Mouse (Mus musculus) right cerebral cortex, postnatal 10 days (tissue): Measurements from ENCODE around the gene Psmb6.
"Not testable (repeated sequence)": the region's sequence is repeated elsewhere in the genome, so short reads cannot be mapped to it uniquely, and the experiment has no call there.

Experiments
- DNase-seq, 2 experiments: peaks; one replicate each; pipeline ENCODE4 v3.0.0; 2021; ENCODE audit warnings: low spot score in 2 of 2

Psmb6 gene

GRCm38 (mm10) chr11:70523306-70523989 lies 1.7 kb upstream of the Psmb6 start:
- DNase-seq, result not testable (repeated sequence)

- no peak for DNase-seq
Measured at GRCm38 (mm10) chr11:70524782-70525181, 385 bp upstream of the Psmb6 start.

GRCm38 (mm10) chr11:70525726-70526125 lies 559 bp downstream of the Psmb6 start:
- no peak for DNase-seq

- DNase-seq, result no peak
Measured at GRCm38 (mm10) chr11:70526211-70526610, 1.0 kb downstream of the Psmb6 start.

- no peak for DNase-seq
Measured at GRCm38 (mm10) chr11:70528610-70529009, 3.4 kb downstream of the Psmb6 start.

- DNase-seq, result not testable (repeated sequence)
Measured at GRCm38 (mm10) chr11:70531065-70531464, 5.9 kb downstream of the Psmb6 start.

- DNase-seq, result no peak
Measured at GRCm38 (mm10) chr11:70532839-70533238, 7.7 kb downstream of the Psmb6 start, which contains the start of gene Gm40193. Gm40193 (minus strand) TSS chr11:70532939.

- DNase-seq, result no peak
Measured at GRCm38 (mm10) chr11:70539423-70539822, 14.3 kb downstream of the Psmb6 start.

GRCm38 (mm10) chr11:70539877-70540587 lies 14.9 kb downstream of the Psmb6 start, which contains the start of gene Pld2:
Pld2 (plus strand) TSS chr11:70540064.
- peak; percentile 89 to 90 for DNase-seq

- no peak for DNase-seq
Measured at GRCm38 (mm10) chr11:70540928-70541327, 15.8 kb downstream of the Psmb6 start.

- peak; percentile 57 to 59 for DNase-seq
Measured at GRCm38 (mm10) chr11:70541415-70541814, 16.2 kb downstream of the Psmb6 start.

GRCm38 (mm10) chr11:70544496-70544895 lies 19.3 kb downstream of the Psmb6 start:
- no peak for DNase-seq

GRCm38 (mm10) chr11:70551526-70551925 lies 26.4 kb downstream of the Psmb6 start:
- no peak for DNase-seq

GRCm38 (mm10) chr11:70553940-70554339 lies 28.8 kb downstream of the Psmb6 start:
- no peak for DNase-seq

- DNase-seq, result no peak
Measured at GRCm38 (mm10) chr11:70557545-70557944, 32.4 kb downstream of the Psmb6 start.

- no peak for DNase-seq
Measured at GRCm38 (mm10) chr11:70561937-70562286, 36.7 kb downstream of the Psmb6 start.

- peak; percentile 93 to 95 for DNase-seq
Measured at GRCm38 (mm10) chr11:70562287-70562994, 37.3 kb downstream of the Psmb6 start, which contains the start of gene Mink1. Mink1 (plus strand) TSS chr11:70562881.

- no peak for DNase-seq
Measured at GRCm38 (mm10) chr11:70562995-70563469, 37.9 kb downstream of the Psmb6 start.

- peak in 1 of 2 experiments; percentile 55 for DNase-seq
Measured at GRCm38 (mm10) chr11:70563470-70564275, 38.5 kb downstream of the Psmb6 start.

GRCm38 (mm10) chr11:70564276-70564873 lies 39.2 kb downstream of the Psmb6 start:
- no peak for DNase-seq

- DNase-seq, result no peak
Measured at GRCm38 (mm10) chr11:70566586-70566985, 41.4 kb downstream of the Psmb6 start.
